Mouse (Mus musculus) activated CD4-positive, CD25-positive, alpha-beta regulatory T cell, adult 9 weeks (primary cell): Measurements from ENCODE around the gene Fam126a. TPM values are rescaled to one million over a fixed set of nuclear protein-coding genes. Genes with fewer than 3 reads are reported as not detected.

Source experiments
- polyA plus RNA-seq: library from polyadenylated mRNA; unstranded; fragments of 100-300 nt; shearing (Covaris generic); gene quantifications from one replicate; pipeline ENCODE4 v1.2.1, GENCODE M21; 2017

Gene Fam126a
- 18.6 TPM for polyA plus RNA-seq

DNA sequence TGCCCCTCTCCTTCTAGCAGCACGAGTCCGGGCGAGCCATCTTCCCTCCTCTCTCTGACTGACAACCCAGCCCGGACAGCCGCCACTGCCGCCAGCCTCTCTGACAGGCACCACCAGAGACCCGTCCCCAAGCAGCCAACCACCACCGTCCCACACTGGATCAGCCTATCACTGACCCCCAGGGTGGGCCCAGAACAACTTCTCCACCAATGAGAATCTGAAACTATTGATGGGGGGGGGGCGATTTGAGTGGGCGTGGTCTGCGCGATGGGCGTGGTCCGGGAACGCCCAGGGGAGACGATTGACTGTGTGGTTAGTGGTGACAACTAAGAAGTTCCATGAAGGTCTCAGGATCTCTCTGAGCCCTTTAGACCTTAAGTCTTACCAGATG is at the start of gene Fam126a:
Fam126a (minus strand) TSS at position 112 of the 391 bp plus-strand sequence.

Other genes with a start within 250 kb of the Fam126a start
- gene Pus7, start 247.0 kb downstream of the Fam126a start, polyA plus RNA-seq, result 13.2 TPM
- 24.4 TPM for gene Rint1, start 243.0 kb downstream of the Fam126a start, polyA plus RNA-seq
- gene Tomm7, start 186.5 kb downstream of the Fam126a start, polyA plus RNA-seq, result 89.0 TPM
- gene Klhl7, start 69.9 kb upstream of the Fam126a start, polyA plus RNA-seq, result 16.2 TPM
- 12.3 TPM for gene Nupl2, start 134.3 kb upstream of the Fam126a start, polyA plus RNA-seq